Mouse (Mus musculus) ES-Bruce4 (cell line): Measurements from ENCODE around the gene Fmnl2.

Experiments used
- CTCF ChIP-seq: IDR thresholded peaks from one replicate; pipeline ENCODE4 v1.8.1; 2011; ENCODE audit warnings: low read depth, low read length
- EP300 ChIP-seq: IDR thresholded peaks from 2 replicates; pipeline ENCODE4 v1.6.1; 2011; ENCODE audit warnings: low read depth, low read length; ENCODE audit not compliant: insufficient read depth
- POLR2A ChIP-seq: IDR thresholded peaks from one replicate; pipeline ENCODE4 v1.8.1; 2011; ENCODE audit warnings: low read length; ENCODE audit not compliant: insufficient read depth

GRCm38 (mm10) chr2:52831585-52831984 is 26.1 kb upstream of the Fmnl2 start:
- TF ChIP-seq POLR2A = no peak
- no peak for TF ChIP-seq CTCF
- TF ChIP-seq EP300 = no peak
